Comparison of ENCODE assay signal across 27 mouse cellular contexts in genomic region chr2:85071921-85072320, GRCm38 (mm10). TPM values are rescaled to one million over a fixed set of nuclear protein-coding genes. Genes with fewer than 3 reads are reported as not detected.
A peak's percentile ranks its signal among the peaks of the same experiment; 100 is the strongest.
DNase-seq lines count a peak whose midpoint lies in the region; ATAC-seq and TF ChIP-seq lines count a peak whose summit lies in the region.
"Had no signal": no experiment of that assay in that cellular context is flagged by ENCODE, and none has a peak within 500 bp of the region (broad histone marks: within the 10 kb centered on the region; RNA-seq: fewer than 3 reads in every experiment).

No protein-coding gene starts in this region.

- H3K4me1 ChIP-seq in liver, adult 2 months (ENCODE audit: control insufficient read depth, insufficient read depth, low read length), result peaks cover 20% of the 10 kb centered on the region
- peaks cover 8% of the 10 kb centered on the region for H3K4me1 ChIP-seq in liver, postnatal 0 days (ENCODE audit: insufficient read depth)
- H3K4me1 ChIP-seq in cerebellum, adult 2 months (ENCODE audit: control insufficient read depth, insufficient read depth, low read length), result 0 out of 2 replicates have a peak, but pooled peaks cover 2% of the 10 kb centered on the region
- H3K4me1 ChIP-seq: forebrain, embryonic 12.5 days; megakaryocyte, embryonic 14.5 days; midbrain, embryonic 13.5 days had no signal

- 28% methylated on average over 5 of the region's 5 CpGs for WGBS in liver, adult 2 months
- WGBS in liver, postnatal 0 days (ENCODE audit: insufficient replicate concordance), result 70% methylated on average over 5 of the region's 5 CpGs
- WGBS in cerebellum, adult 2 months, result 96% methylated on average over 5 of the region's 5 CpGs

- peak overlapping the region; percentile 82 for H3K27ac ChIP-seq in liver, adult 2 months (replicated peaks; ENCODE audit: insufficient read depth, low read depth, low read length)
- no peak overlapping the region; the same call in 1 of the 2 replicates for H3K27ac ChIP-seq in liver, postnatal 0 days (ENCODE audit: low read depth)
- H3K27ac ChIP-seq in cerebellum, adult 2 months (ENCODE audit: insufficient read depth, low read length), result no peak overlapping the region
- H3K27ac ChIP-seq: embryonic facial prominence, embryonic 13.5 days; forebrain, embryonic 12.5 days; hindbrain, postnatal 0 days; midbrain, embryonic 13.5 days; stomach, postnatal 0 days had no signal

- H3K9ac ChIP-seq in liver, adult 2 months (ENCODE audit: low read depth, low read length), result no peak overlapping the region
- no peak overlapping the region for H3K9ac ChIP-seq in liver, postnatal 0 days (replicated peaks)
- H3K9ac ChIP-seq: embryonic facial prominence, embryonic 13.5 days; forebrain, embryonic 12.5 days; heart, embryonic 12.5 days; midbrain, embryonic 13.5 days had no signal

- no peak overlapping the region for H3K4me2 ChIP-seq in liver, postnatal 0 days (ENCODE audit: low read depth, low read length)
- H3K4me2 ChIP-seq: embryonic facial prominence, embryonic 13.5 days; forebrain, embryonic 12.5 days; heart, embryonic 12.5 days; midbrain, embryonic 13.5 days had no signal

- no peak for TF ChIP-seq CTCF in liver, adult 2 months (IDR thresholded peaks at IDR 0.05; ENCODE audit: low read depth, low read length)
- TF ChIP-seq CTCF in liver, postnatal 0 days (IDR thresholded peaks at IDR 0.05; ENCODE audit: low read depth), result no peak
- no peak for TF ChIP-seq CTCF in cerebellum, adult 2 months (IDR thresholded peaks at IDR 0.05; ENCODE audit: borderline replicate concordance, insufficient read depth, low read depth, low read length)

- peak; percentile 65 for ATAC-seq in liver, postnatal 0 days
- ATAC-seq: hindbrain, postnatal 0 days; midbrain, embryonic 13.5 days; Patski had no signal

- TF ChIP-seq EP300 in liver, postnatal 0 days (IDR thresholded peaks at IDR 0.05; ENCODE audit: low read depth), result no peak

- peaks cover 5% of the 10 kb centered on the region; the same call in 1 of the 2 replicates for H3K36me3 ChIP-seq in liver, adult 2 months (ENCODE audit: control insufficient read depth, insufficient read depth, low read length)
- peaks cover 2% of the 10 kb centered on the region for H3K36me3 ChIP-seq in liver, postnatal 0 days (replicated peaks; ENCODE audit: insufficient read depth, low read length)
- H3K36me3 ChIP-seq: G1E had no signal

- H3K4me3 ChIP-seq in liver, adult 2 months (ENCODE audit: insufficient read depth, low read depth, low read length), result no peak overlapping the region
- H3K4me3 ChIP-seq in liver, postnatal 0 days (ENCODE audit: low read depth, low read length), result no peak overlapping the region
- H3K4me3 ChIP-seq in cerebellum, adult 2 months (replicated peaks; ENCODE audit: insufficient read depth, low read depth, low read length), result no peak overlapping the region
- H3K4me3 ChIP-seq: embryonic facial prominence, embryonic 13.5 days; erythroblast, embryonic 14.5 days; forebrain, embryonic 12.5 days; heart, embryonic 12.5 days; megakaryocyte, embryonic 14.5 days; midbrain, embryonic 13.5 days had no signal

- TF ChIP-seq POLR2A in liver, adult 2 months (IDR thresholded peaks at IDR 0.05; ENCODE audit: extremely low read depth, insufficient read depth, low read length), result no peak
- TF ChIP-seq POLR2A in cerebellum, adult 2 months (IDR thresholded peaks at IDR 0.05; ENCODE audit: borderline replicate concordance, insufficient read depth, low read length), result no peak

- peak; percentile 81 for DNase-seq in heart, adult 11 months
- DNase-seq in heart, adult 9 months (ENCODE audit: low spot score in 2 of 2), result no peak
- DNase-seq in liver, adult 2 months (ENCODE audit: extremely low read depth, low read depth, low spot score), result peak; percentile 90
- DNase-seq in liver, result no peak
- peak; percentile 52 for DNase-seq in kidney, postnatal 14 days
- DNase-seq in liver, postnatal 0 days, result no peak
- no peak for DNase-seq in cerebellum, adult 2 months
- DNase-seq in gastrocnemius, postnatal 10 days, result no peak
- DNase-seq: B cell, adult 2 months; cerebellum, adult 11-12 months; cerebellum, postnatal 25 days; heart, postnatal 10 days; layer of hippocampus, adult 9-11 months; lung, adult 2 months; right cerebral cortex, postnatal 14 days; thymus, adult 2 months had no signal

- no peaks in the 10 kb centered on the region for H3K9me3 ChIP-seq in liver, postnatal 0 days (ENCODE audit: low read length)
- H3K9me3 ChIP-seq: embryonic facial prominence, embryonic 13.5 days; forebrain, embryonic 12.5 days; G1E; heart, embryonic 12.5 days; megakaryocyte, embryonic 14.5 days; midbrain, embryonic 13.5 days had no signal

- H3K79me2 ChIP-seq in liver, adult 2 months (ENCODE audit: control insufficient read depth, insufficient read depth, low read length), result no peaks in the 10 kb centered on the region

- H3K27me3 ChIP-seq in liver, adult 2 months (ENCODE audit: control insufficient read depth, insufficient read depth, low read length), result no peaks in the 10 kb centered on the region
- no peaks in the 10 kb centered on the region for H3K27me3 ChIP-seq in liver, postnatal 0 days (ENCODE audit: insufficient read depth, low read length)
- H3K27me3 ChIP-seq in cerebellum, adult 2 months (ENCODE audit: control insufficient read depth, insufficient read depth, low read length), result no peaks in the 10 kb centered on the region; the same call in 1 of the 2 replicates
- H3K27me3 ChIP-seq: CH12.LX; embryonic facial prominence, embryonic 13.5 days; forebrain, embryonic 12.5 days; heart, embryonic 12.5 days; midbrain, embryonic 13.5 days; Patski had no signal

RNA-seq across cellular contexts. Expression of gene Tnks1bp1, which starts 24.1 kb away (rescaled TPM):
- 13.2 and 15.0 TPM in 2 replicates for total RNA-seq in liver, adult 2 months (2014; rRNA removed)
- 12.3 and 13.4 TPM in 2 replicates for polyA plus RNA-seq in liver, adult 2 months (2012; rRNA removed)
- polyA plus RNA-seq in liver, postnatal 0 days (2015; fragmentation: Nextera tagmentation; extraction: Ambion mirVana), result 6.0 and 6.5 TPM in 2 replicates
- polyA plus RNA-seq in cerebellum, adult 2 months (2012; rRNA removed), result 38.4 and 39.6 TPM in 2 replicates
- total RNA-seq in gastrocnemius, postnatal 10 days (2021), result 10 to 100 TPM; 52.1 to 69.1 TPM

RNA-seq across cellular contexts. Expression of gene P2rx3, which starts 34.7 kb away (rescaled TPM):
- total RNA-seq in liver, adult 2 months (2014; rRNA removed), result 2.1 and 2.8 TPM in 2 replicates
- polyA plus RNA-seq in liver, adult 2 months (2012; rRNA removed), result 1.2 and 2.1 TPM in 2 replicates
- polyA plus RNA-seq in liver, postnatal 0 days (2015; fragmentation: Nextera tagmentation; extraction: Ambion mirVana), result 0.56 and 0.57 TPM in 2 replicates
- 1.6 TPM in 2 replicates for polyA plus RNA-seq in cerebellum, adult 2 months (2012; rRNA removed)
- total RNA-seq in gastrocnemius, postnatal 10 days (2021), result under 1 TPM; 0.88 to 0.92 TPM
- polyA plus RNA-seq: erythroblast, embryonic 14.5 days; G1E had no signal

RNA-seq across cellular contexts. Expression of gene Ssrp1, which starts 34.9 kb away (rescaled TPM):
- total RNA-seq in liver, adult 2 months (2014; rRNA removed), result 39.1 and 40.7 TPM in 2 replicates
- polyA plus RNA-seq in liver, adult 2 months (2012; rRNA removed), result 45.2 and 48.9 TPM in 2 replicates
- polyA plus RNA-seq in liver, postnatal 0 days (2015; fragmentation: Nextera tagmentation; extraction: Ambion mirVana), result 69.8 and 80.8 TPM in 2 replicates
- polyA plus RNA-seq in cerebellum, adult 2 months (2012; rRNA removed), result 117 TPM in 2 replicates
- 10 to 100 TPM; 50.9 to 66.6 TPM for total RNA-seq in gastrocnemius, postnatal 10 days (2021)

Comparison
In these comparisons a context has a peak if more than half of its experiments do, and no peak if none do; other contexts are left out.
1. DNase-seq: peak in heart, adult 11 months (single experiment), liver, adult 2 months (single experiment) and kidney, postnatal 14 days (single experiment); none in heart, adult 9 months (0 of 2), liver (single experiment), liver, postnatal 0 days (single experiment), cerebellum, adult 2 months (0 of 2) and gastrocnemius, postnatal 10 days (single experiment).